Mouse (Mus musculus): ENCODE data around the gene Glb1l.

DNA sequence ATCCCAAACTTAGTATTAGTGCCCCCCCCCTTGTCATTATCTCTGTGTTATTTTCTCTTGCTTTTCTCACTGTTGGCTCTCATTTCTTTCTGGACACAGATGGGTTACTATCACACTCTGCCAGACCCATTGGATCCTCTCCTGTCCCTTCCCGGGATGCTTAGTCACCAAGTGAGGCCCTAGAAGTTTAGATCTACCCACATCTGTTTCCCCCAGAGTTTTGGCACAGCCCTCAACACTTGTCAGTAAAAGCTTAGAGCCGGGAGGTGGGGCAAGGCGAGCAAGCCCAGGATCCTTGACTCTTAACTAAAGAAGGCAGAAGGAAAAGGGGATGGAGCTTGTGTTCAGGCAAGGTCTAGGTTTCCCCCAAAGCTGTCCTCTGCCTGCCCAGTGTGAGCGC is 18.5 kb upstream of the Glb1l start:
- TF ChIP-seq GATA1 (IDR thresholded peaks at IDR 0.05; ENCODE audit: borderline replicate concordance, low read length) = peak; percentile 48; the same call in 1 of the 3 replicates
- no peak for TF ChIP-seq FLI1 (IDR thresholded peaks at IDR 0.05; ENCODE audit: low read length)

Measured in megakaryocyte, embryonic 14.5 days (primary cell).